Mouse (Mus musculus) limb, embryonic 12.5 days (tissue): ENCODE measurements around the gene Lhx5. TPM values are rescaled to one million over a fixed set of nuclear protein-coding genes. Genes with fewer than 3 reads are reported as not detected.

ENCODE experiments used
- ATAC-seq: fragments of 200-750 bp; cut with Nextera tagmentation; 2 replicates; pipeline ENCODE4 v1.8.0; 2017; ENCODE audit warnings: low read depth, moderate TSS enrichment; ENCODE audit not compliant: insufficient number of reproducible peaks, insufficient read depth, low FRiP score, low TSS enrichment
- H3K27ac ChIP-seq: fragments of 300-500 bp; sonication (generic); 2 replicates; pipeline ENCODE4 v1.5.1; 2016; ENCODE audit warnings: mild to moderate bottlenecking, moderate library complexity
- H3K27me3 ChIP-seq: fragments of 300-500 bp; sonication (generic); 2 replicates; pipeline ENCODE4 v1.6.1; 2016; ENCODE audit warnings: mild to moderate bottlenecking, moderate library complexity
- H3K36me3 ChIP-seq: fragments of 300-500 bp; sonication (generic); 2 replicates; pipeline ENCODE4 v1.6.1; 2016; ENCODE audit warnings: mild to moderate bottlenecking, moderate library complexity
- H3K4me1 ChIP-seq: fragments of 300-500 bp; sonication (generic); replicated peaks from 2 replicates; pipeline ENCODE4 v1.6.1; 2016
- H3K4me2 ChIP-seq: fragments of 300-500 bp; sonication (generic); 2 replicates; pipeline ENCODE4 v1.6.1; 2016; ENCODE audit warnings: mild to moderate bottlenecking, moderate library complexity
- H3K4me3 ChIP-seq: fragments of 300-500 bp; sonication (generic); replicated peaks from 2 replicates; pipeline ENCODE4 v1.5.1; 2016; ENCODE audit warnings: mild to moderate bottlenecking
- H3K9ac ChIP-seq: fragments of 300-500 bp; sonication (generic); replicated peaks from 2 replicates; pipeline ENCODE4 v1.6.1; 2016; ENCODE audit warnings: mild to moderate bottlenecking, moderate library complexity
- H3K9me3 ChIP-seq: fragments of 300-500 bp; sonication (generic); 2 replicates; pipeline ENCODE4 v1.6.1; 2016; ENCODE audit warnings: mild to moderate bottlenecking, moderate library complexity
- WGBS: fragments of 180-500 bp; shearing (Covaris S2); methylation state at CpG from one replicate; pipeline ENCODE4 v1.1.7; 2016; 5-methylcytosine and 5-hydroxymethylcytosine counted together
- polyA plus RNA-seq: library from polyadenylated mRNA; unstranded; fragments of >200 nt; fragmentation: Nextera tagmentation; extraction: Ambion mirVana; gene quantifications from 2 replicates; pipeline ENCODE4 v1.2.1, GENCODE M21; 2016

Gene Lhx5
- polyA plus RNA-seq, 1 experiment from 2014 or later, result not detected

- ATAC-seq, result no peak
These were observed 56.3 kb downstream of the Lhx5 start for GRCm38 (mm10) chr5:120487844-120488243.

DNA sequence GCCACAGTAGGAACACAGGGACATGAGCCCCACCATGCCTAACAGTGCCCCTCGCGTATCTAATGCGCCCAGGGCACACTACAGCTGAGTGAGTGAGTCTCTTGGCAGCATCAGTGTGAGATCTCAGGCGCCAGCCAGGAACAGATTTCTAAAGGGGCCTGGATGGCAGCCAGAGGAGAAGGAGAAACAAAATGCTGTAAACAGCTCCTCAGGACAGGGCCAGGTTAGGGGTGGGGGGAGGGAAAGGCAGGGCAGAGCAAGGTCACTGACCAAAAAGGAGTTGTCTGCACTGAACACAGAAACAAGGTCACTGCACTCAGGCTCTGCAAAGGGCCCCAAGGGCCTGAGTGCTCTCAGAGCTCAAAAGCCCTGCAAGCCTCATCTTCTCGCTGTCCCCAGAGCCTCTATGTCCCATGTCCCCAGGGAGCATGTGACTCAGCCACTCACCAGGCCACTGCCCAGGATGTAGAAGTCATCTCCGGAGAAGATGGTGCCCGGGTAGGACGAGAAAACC is 59.2 kb downstream of the Lhx5 start:
- H3K27ac ChIP-seq, result no peak overlapping the region
- 0 out of 2 replicates have a peak overlapping the region, but pooled peaks have one; percentile 4 for H3K9ac ChIP-seq
- H3K4me3 ChIP-seq, result no peak overlapping the region
- no peaks in the 10 kb centered on the region for H3K4me1 ChIP-seq
- H3K27me3 ChIP-seq, result no peaks in the 10 kb centered on the region
- peaks cover 81% of the 10 kb centered on the region for H3K36me3 ChIP-seq
- WGBS, result 85% methylated on average over 8 of the region's 8 CpGs
- no peak overlapping the region for H3K4me2 ChIP-seq
- no peaks in the 10 kb centered on the region for H3K9me3 ChIP-seq
- no peak for ATAC-seq

More at GRCm38 (mm10) chr5:120487844-120488243, 56.3 kb downstream of the Lhx5 start:
- H3K4me2 ChIP-seq, result no peak overlapping the region
- no peak overlapping the region for H3K27ac ChIP-seq
- H3K27me3 ChIP-seq, result no peaks in the 10 kb centered on the region
- H3K36me3 ChIP-seq, result peaks cover 84% of the 10 kb centered on the region
- WGBS, result 89% methylated on average over 8 of the region's 8 CpGs
- H3K4me3 ChIP-seq, result no peak overlapping the region
- H3K9me3 ChIP-seq, result no peaks in the 10 kb centered on the region
- H3K9ac ChIP-seq, result no peak overlapping the region
- H3K4me1 ChIP-seq, result no peaks in the 10 kb centered on the region

Other genes starting within 250 kb of the Lhx5 start
- 3.6 and 4.2 TPM in 2 replicates for gene Sdsl, start 41.1 kb downstream of the Lhx5 start, polyA plus RNA-seq
- gene Sds, start 44.8 kb downstream of the Lhx5 start, polyA plus RNA-seq, result not detected in 2 replicates
- 46.0 and 46.3 TPM in 2 replicates for gene Plbd2, start 71.9 kb downstream of the Lhx5 start, polyA plus RNA-seq
- gene Slc8b1, start 79.5 kb downstream of the Lhx5 start, polyA plus RNA-seq, result 6.1 and 6.2 TPM in 2 replicates
- 16.7 and 17.2 TPM in 2 replicates for gene Tpcn1, start 157.0 kb downstream of the Lhx5 start, polyA plus RNA-seq
- 0.64 and 0.93 TPM in 2 replicates for gene Iqcd, start 157.3 kb downstream of the Lhx5 start, polyA plus RNA-seq
- 16.9 and 19.1 TPM in 2 replicates for gene Rita1, start 180.9 kb downstream of the Lhx5 start, polyA plus RNA-seq
- gene Ddx54, start 181.0 kb downstream of the Lhx5 start, polyA plus RNA-seq, result 48.8 and 50.3 TPM in 2 replicates
- gene Cfap73, start 202.5 kb downstream of the Lhx5 start, polyA plus RNA-seq, result not detected in 2 replicates
- gene Rasal1, start 217.1 kb downstream of the Lhx5 start, polyA plus RNA-seq, result 0.24 and 0.86 TPM in 2 replicates